Mouse (Mus musculus) frontal cortex, adult 2 months (tissue): ENCODE data around the gene Fbxo47. TPM values are rescaled to one million over a fixed set of nuclear protein-coding genes. Genes with fewer than 3 reads are reported as not detected.

Experiments used
- DNase-seq, 2 experiments: peaks; one replicate each; pipeline ENCODE4 v3.0.0; 2022; ENCODE audit warnings: low spot score in 1 of 2; ENCODE audit errors: extremely low spot score in 1 of 2
- polyA plus RNA-seq: library from polyadenylated mRNA; depleted of rRNA; stranded (reverse); fragments of >200 nt; gene quantifications from 2 replicates; pipeline ENCODE4 v1.2.3, GENCODE M21; 2012; rRNA removed

Gene Fbxo47
- polyA plus RNA-seq, 1 experiment, result 0.76 TPM

- no peak for DNase-seq
Measured at GRCm38 (mm10) chr11:97813746-97814515, 70.0 kb downstream of the Fbxo47 start.

DNA sequence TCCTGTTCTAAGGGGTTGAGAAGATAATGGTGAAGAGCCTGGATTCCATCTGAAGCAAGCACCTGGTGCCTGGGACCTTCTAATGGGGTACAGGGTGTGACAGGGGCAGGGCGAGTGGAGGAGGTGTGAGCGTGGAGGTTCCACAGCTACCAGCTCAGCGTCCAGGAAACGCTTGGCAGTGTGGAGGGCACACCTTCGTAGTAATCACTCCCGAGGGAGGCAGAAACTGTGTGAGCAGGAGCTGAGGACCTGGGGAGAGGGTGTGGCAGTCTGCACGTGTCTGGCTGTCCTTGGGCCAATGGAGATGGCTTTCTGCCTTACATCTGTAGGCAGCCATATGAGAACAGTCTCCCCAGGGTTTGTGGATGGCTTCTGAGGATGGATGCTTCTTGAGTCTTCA lies 70.9 kb downstream of the Fbxo47 start:
- DNase-seq, result no peak

GRCm38 (mm10) chr11:97812491-97812921 lies 71.4 kb downstream of the Fbxo47 start:
- DNase-seq, result peak in 1 of 2 experiments; percentile 65

- no peak for DNase-seq
Measured at GRCm38 (mm10) chr11:97811569-97812362, 72.2 kb downstream of the Fbxo47 start.

DNA sequence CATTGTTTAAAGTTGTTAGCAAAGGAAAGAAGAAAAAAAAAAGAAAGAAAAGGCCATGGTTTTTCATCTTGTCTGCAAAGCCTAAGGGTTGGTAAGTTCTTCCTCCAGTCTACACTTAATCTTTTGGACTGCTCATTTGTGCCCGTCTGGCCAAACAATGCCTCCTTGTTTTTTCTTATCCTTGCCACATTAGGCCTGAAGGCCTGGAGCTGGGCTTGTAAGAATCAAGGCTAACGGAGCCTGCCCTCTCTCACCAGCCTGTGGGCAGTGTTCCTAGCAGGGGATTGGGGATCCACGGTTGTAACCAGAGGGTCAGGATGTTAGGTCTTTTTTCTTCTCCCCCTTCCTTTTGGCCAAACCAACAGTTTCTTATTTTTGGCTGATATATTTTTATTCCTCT lies 73.0 kb downstream of the Fbxo47 start:
- DNase-seq, result no peak

- no peak for DNase-seq
Measured at GRCm38 (mm10) chr11:97810356-97810755, 73.6 kb downstream of the Fbxo47 start.

DNA sequence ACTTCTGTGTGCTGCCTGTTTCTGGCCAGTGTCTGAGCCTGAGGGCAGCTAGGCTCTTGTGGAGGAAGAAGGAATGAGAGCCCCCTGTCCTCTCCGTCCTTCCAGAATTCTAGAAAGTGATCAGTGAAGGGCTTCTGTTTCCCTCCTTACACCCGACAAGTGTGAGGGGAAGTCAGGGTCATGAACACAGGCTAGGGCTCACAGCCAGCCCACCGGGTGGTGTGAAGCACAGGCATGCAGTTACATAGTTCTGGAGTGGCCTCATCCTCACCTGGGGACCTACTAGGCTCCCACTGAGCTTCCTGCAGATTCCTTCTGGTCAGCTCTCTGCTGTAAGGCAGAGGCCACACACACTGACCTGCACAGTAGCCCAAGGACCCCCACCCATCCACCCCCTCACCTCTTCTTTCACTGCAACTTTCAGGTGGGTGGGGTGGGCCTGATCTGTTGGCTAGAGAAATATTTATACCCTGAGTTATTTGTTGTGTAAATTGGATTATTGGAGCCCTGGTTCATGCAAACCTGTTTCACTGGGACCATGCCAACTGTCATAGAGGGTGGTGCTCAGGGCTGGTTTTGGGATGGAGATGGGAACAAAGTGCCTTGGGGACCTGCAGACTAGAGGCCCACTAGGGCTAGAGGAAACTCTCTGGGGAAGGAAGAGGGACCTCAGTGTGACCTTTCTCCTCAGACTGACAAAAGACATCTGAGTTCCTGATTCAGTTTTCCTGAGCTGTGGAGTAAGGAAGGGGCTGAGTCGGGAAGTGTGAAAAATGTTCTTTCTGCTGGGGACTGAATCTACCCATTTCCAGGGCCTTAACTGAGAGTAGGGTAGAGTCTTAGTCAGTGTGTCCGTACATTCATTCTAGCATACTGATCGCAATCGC lies 74.5 kb downstream of the Fbxo47 start:
- no peak for DNase-seq

DNA sequence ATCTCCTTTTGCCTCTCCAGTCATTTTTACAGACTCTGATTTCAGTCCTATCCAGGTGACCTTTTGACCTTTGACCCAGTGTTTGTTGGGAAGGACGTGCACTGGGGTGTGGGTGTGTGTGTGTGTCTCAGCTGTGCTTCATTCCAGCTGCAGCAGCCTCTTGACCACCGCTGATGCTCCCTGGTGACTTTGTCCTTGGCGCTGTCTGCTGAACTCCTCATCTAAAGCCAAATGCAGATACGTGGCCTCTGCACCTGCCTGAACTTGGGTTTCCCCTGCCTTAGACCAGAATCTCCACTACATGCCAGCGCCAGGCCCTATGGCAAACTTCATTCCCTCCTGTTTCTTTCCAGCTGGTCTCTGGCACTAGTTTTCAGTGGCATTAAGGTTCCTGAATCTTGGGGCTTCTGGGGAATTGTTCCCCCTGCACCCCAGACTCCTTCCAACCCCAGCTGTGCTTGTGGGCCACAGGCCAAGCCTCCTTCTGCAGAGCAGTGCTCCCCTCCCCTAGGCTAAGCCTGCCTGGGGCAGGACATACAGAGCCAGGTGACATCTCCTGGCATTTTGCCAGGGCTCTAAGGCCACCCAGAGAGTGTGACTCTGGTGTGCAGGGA lies 75.2 kb downstream of the Fbxo47 start:
- no peak for DNase-seq

GRCm38 (mm10) chr11:97808093-97808492 lies 75.9 kb downstream of the Fbxo47 start:
- no peak for DNase-seq

DNA sequence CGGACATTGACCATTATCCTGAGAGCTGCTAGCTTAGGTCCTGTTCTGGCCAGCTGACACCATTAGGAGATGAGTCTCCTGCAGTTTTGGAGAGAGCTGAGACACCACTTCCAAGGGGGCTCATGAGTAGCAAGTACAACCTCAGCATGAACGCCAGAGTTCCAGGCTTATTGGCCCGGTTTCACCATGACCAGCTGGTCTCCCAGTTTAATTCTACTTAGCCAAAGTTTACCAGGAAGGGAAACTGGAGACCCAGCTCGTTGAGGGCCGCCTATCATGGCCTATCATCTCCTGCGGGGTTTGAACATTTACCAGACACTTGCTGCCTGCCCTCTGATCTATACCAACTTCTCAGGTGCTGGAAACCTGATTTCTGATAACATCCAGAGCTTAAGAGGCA lies 76.3 kb downstream of the Fbxo47 start:
- DNase-seq, result no peak

DNA sequence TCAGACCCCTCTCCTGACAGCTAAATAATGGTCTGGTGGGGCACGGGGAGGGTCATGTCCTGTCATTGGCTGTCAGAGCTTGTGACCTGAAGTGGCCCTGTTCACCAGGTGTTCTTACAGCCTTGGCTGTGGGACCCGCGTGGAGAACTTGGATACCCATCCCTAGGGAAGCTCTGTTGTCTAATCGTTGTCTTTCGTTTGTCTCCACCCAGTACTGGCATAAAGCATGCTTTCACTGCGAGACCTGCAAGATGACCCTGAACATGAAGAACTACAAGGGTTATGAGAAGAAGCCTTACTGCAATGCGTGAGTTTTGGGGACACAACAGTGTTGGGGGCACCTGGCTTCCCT lies 77.4 kb downstream of the Fbxo47 start:
- no peak for DNase-seq

- DNase-seq, result no peak
Measured at GRCm38 (mm10) chr11:97805662-97806612, 78.0 kb downstream of the Fbxo47 start.

- no peak for DNase-seq
Measured at GRCm38 (mm10) chr11:97804841-97805661, 78.9 kb downstream of the Fbxo47 start.

DNA sequence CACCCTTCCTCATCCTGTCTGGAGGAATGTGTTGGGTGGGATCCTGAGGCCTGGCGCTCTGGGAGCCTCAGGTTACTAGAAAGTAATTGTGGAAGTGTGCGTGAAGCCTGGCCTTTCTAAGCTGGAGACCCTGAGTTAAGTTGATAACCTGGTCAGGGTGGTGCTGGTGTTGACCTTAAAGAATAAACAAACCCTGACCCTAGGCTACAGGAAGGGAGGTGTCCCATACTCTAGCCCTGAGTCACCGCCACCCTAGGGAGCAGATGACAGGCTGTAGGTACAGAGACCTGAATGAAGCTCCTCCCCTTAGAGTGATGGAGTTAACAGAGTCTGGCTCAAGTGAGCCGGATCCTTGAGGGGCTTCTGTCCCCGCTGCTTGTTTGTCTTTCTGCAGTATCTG lies 80.1 kb downstream of the Fbxo47 start:
- no peak for DNase-seq

Other genes starting within 250 kb of the Fbxo47 start
- gene Mllt6, start 220.7 kb downstream of the Fbxo47 start, polyA plus RNA-seq, result 74.9 and 84.0 TPM in 2 replicates
- gene Cisd3, start 198.3 kb downstream of the Fbxo47 start, polyA plus RNA-seq, result 51.9 and 54.8 TPM in 2 replicates
- 74.6 and 83.8 TPM in 2 replicates for gene Pcgf2, start 183.7 kb downstream of the Fbxo47 start, polyA plus RNA-seq
- 241 and 243 TPM in 2 replicates for gene Psmb3, start 180.8 kb downstream of the Fbxo47 start, polyA plus RNA-seq
- 60.9 and 63.3 TPM in 2 replicates for gene Pip4k2b, start 139.4 kb downstream of the Fbxo47 start, polyA plus RNA-seq
- gene Cwc25, start 117.6 kb downstream of the Fbxo47 start, polyA plus RNA-seq, result 18.0 and 19.0 TPM in 2 replicates
- 0.34 and 0.78 TPM in 2 replicates for gene 1700001P01Rik, start 108.2 kb downstream of the Fbxo47 start, polyA plus RNA-seq
- 342 and 345 TPM in 2 replicates for gene Rpl23, start 101.7 kb downstream of the Fbxo47 start, polyA plus RNA-seq
- 108 and 111 TPM in 2 replicates for gene Lasp1, start 85.2 kb downstream of the Fbxo47 start, polyA plus RNA-seq
- gene B230217C12Rik, start 43.4 kb downstream of the Fbxo47 start, polyA plus RNA-seq, result 102 and 104 TPM in 2 replicates
- gene Plxdc1, start 102.3 kb upstream of the Fbxo47 start, polyA plus RNA-seq, result 11.1 and 11.4 TPM in 2 replicates
- gene Arl5c, start 112.0 kb upstream of the Fbxo47 start, polyA plus RNA-seq, result 3.2 and 3.4 TPM in 2 replicates
- gene Cacnb1, start 138.9 kb upstream of the Fbxo47 start, polyA plus RNA-seq, result 99.8 and 103 TPM in 2 replicates
- 918 and 950 TPM in 2 replicates for gene Rpl19, start 142.6 kb upstream of the Fbxo47 start, polyA plus RNA-seq
- 47.8 and 64.4 TPM in 2 replicates for gene Stac2, start 169.3 kb upstream of the Fbxo47 start, polyA plus RNA-seq